Mouse (Mus musculus): ENCODE measurements around the gene Gm20388. TPM values are rescaled to one million over a fixed set of nuclear protein-coding genes. Genes with fewer than 3 reads are reported as not detected.

The Gm20388 gene
- polyA plus RNA-seq, 1 experiment from 2014 or later = 3.6 TPM

DNA sequence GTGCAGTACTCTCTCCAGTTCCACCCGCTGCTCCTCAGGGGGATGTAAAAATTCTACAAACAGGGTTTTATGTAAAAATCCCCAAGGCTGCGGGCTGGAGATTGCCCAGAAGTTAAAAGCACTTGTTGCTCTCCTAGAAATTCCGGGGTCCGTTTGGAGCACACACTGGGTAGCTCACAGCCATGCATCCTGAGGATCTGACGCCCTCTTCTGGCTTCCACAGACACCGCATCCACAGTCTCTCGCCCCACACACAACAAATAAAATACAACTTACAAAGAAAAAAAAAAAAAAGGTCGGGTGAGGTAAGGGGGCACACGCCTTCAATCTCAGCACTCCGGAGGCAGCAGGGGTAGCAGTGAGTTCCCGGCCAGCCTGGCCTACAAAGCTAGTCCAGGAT lies 1897.4 kb downstream of the Gm20388 start:
- Histone ChIP-seq H3K36me3 (replicated peaks) (peaks cover 90% of the 10 kb centered on the region), H3K4me1 (no peaks in the 10 kb centered on the region), H3K27ac (replicated peaks) (no peak overlapping the region), H3K27me3 (replicated peaks; ENCODE audit: low read depth, poor library complexity, severe bottlenecking) (no peaks in the 10 kb centered on the region), H3K9me3 (no peaks in the 10 kb centered on the region), H3K4me3 (no peak overlapping the region)
- DNase-seq (ENCODE audit: low spot score) = no peak
- 78% methylated on average over 11 of the region's 11 CpGs for WGBS

DNA sequence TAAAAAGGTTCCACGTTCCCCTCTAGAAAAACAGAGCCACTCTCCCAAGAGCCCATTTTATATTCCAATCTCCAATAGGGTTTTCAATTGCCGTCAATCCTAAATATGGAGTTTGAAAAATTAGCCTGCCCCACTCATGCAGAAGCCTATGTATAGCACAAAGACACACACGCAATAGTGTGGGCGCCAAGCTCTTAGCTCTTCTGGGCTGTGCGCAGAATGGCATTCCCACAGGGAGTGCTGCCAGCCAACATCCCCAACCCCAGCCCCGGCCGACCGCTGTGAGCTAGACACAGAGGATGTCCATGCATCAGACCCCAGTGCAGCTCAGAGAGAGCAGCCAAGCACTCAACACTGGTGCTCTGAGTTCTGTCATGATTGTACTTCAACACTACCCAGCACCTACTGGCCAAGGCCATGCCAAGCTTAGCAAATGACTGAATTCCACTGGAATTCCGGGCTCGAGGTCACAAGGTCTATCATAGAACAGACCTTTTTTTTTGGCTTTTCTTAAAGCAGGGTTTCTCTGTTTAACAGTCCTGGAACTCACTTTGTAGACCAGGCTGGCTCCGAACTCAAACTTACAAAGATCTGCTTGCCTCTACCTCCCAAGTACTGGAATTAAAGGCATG lies 1899.0 kb downstream of the Gm20388 start:
- DNase-seq (ENCODE audit: low spot score) = no peak
- H3K27ac ChIP-seq (replicated peaks) = no peak overlapping the region
- WGBS = 93% methylated on average over 11 of the region's 11 CpGs
- H3K36me3 ChIP-seq (replicated peaks) = peaks cover 91% of the 10 kb centered on the region
- H3K9me3 ChIP-seq = no peaks in the 10 kb centered on the region
- H3K4me3 ChIP-seq = no peak overlapping the region
- H3K4me1 ChIP-seq = no peaks in the 10 kb centered on the region
- no peaks in the 10 kb centered on the region for H3K27me3 ChIP-seq (replicated peaks; ENCODE audit: low read depth, poor library complexity, severe bottlenecking)

DNA sequence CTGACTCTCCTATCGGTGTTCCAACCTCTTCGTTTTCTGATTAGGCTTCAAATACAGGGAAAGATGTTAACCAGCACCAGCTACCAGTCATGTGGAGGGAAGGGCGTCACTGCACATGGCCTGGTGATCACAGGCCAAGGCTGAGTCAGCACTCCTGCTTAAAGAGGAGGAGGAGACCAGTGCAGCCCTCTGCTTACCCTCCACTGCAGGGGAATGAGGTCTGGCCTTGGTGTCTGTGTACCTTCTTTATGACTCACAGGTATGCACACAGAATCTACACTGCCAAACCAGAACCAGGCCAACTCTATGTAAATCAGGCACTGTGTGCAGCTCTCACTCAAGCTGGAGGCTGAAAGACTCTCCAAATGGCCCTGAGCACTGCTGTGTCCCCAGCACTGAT lies 1900.9 kb downstream of the Gm20388 start:
- Histone ChIP-seq H3K4me1 (no peaks in the 10 kb centered on the region), H3K9me3 (no peaks in the 10 kb centered on the region), H3K27ac (replicated peaks) (no peak overlapping the region), H3K36me3 (replicated peaks) (peaks cover 91% of the 10 kb centered on the region), H3K27me3 (replicated peaks; ENCODE audit: low read depth, poor library complexity, severe bottlenecking) (no peaks in the 10 kb centered on the region), H3K4me3 (no peak overlapping the region)
- 95% methylated on average over 3 of the region's 3 CpGs for WGBS
- DNase-seq (ENCODE audit: low spot score) = no peak

DNA sequence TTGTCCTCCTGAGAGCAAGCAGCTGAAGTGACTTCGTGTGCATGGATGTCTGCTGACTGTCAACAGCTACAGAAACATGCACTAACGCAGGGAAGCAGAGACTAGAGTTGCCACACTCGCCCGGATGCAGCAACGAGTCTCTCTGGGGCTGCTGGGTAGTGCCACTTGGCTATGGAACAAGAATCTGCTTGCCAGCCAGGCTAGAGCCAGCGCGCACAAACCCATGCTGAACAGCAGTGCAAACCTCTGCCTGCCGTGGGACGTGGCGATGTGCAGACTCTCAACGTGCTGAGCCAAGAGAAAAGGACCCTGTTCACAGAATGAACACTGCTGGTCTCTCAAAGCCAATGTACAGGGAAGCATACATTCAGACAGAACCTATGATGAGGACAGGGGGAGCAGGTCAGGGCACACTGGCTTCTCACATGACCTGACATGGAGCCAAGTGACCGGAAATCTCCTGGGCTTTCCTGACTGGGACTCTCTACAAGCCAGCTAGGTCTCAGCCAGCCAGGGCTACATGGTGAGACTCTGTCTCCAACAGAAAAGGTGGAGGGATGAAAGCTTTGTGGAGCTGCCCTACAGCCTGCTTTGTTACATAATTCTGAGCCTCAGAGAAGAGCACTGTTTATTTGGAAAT lies 1901.4 kb downstream of the Gm20388 start:
- Histone ChIP-seq H3K36me3 (replicated peaks) (peaks cover 93% of the 10 kb centered on the region), H3K27me3 (replicated peaks; ENCODE audit: low read depth, poor library complexity, severe bottlenecking) (no peaks in the 10 kb centered on the region), H3K9me3 (no peaks in the 10 kb centered on the region), H3K4me1 (no peaks in the 10 kb centered on the region), H3K4me3 (no peak overlapping the region), H3K27ac (replicated peaks) (no peak overlapping the region)
- DNase-seq (ENCODE audit: low spot score) = no peak
- 92% methylated on average over 12 of the region's 12 CpGs for WGBS

DNA sequence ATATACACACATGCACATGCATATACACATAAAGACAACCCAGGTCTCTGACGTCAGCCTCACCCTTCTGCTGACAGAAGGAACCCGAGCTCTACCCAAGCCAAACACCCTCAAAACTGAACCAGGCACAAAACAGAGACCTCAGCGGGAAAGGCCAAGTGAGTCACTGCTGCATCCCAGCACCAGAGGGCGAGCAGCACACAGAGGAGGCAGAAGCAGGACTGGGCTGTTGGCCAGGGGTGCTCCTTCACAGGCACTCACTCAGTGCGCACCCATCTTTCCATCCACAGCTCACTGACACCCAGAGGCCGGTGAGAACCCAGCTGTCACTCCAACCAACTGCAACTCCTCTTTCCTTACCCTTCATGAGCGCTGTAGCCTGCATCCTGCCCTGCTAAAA lies 1907.6 kb downstream of the Gm20388 start:
- Histone ChIP-seq H3K4me1 (no peaks in the 10 kb centered on the region), H3K36me3 (replicated peaks) (peaks cover 78% of the 10 kb centered on the region), H3K27ac (replicated peaks) (no peak overlapping the region), H3K27me3 (replicated peaks; ENCODE audit: low read depth, poor library complexity, severe bottlenecking) (no peaks in the 10 kb centered on the region), H3K9me3 (no peaks in the 10 kb centered on the region), H3K4me3 (no peak overlapping the region)
- no peak for DNase-seq (ENCODE audit: low spot score)
- 79% methylated on average over 7 of the region's 7 CpGs for WGBS

DNA sequence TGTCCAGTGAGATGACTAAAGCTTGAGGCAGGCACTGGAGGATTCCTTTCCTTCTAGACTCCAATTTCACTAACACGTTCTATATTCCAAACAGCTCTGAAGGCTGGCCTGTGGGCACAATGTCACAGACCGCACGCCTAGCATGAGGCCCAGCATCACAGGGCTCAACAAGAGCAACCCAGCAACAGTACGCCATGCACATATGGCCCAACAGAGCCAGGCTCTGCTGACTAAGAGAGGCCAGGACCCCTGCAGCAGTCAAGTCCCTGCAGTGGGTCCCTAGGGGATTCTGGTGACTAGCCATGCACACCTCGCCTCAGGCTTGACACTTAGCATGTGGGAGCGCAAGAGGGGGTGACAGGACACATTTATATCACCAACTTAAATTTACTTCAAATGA lies 1910.2 kb downstream of the Gm20388 start:
- H3K4me1 ChIP-seq = no peaks in the 10 kb centered on the region
- 91% methylated on average over 6 of the region's 6 CpGs for WGBS

DNA sequence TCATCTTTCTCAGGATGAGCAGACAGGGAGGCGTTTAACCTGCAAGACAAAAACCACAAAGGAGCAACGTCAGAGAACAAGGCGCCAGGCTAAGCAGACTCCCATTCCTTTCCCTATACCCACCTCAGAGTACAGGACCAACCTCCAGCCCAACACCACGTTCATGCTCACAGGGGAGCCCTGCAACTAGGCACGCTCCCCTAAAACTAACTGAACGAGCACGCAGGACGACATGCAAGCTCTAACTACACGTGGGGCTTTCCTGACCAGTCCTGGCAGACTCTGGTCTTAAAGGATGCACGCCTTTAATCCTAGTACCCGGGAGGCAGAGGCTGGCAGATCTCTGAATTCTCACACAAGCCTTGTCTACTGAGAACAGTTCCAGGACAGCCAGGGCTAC lies 1910.7 kb downstream of the Gm20388 start:
- Histone ChIP-seq H3K36me3 (replicated peaks) (peaks cover 47% of the 10 kb centered on the region), H3K9me3 (no peaks in the 10 kb centered on the region), H3K4me1 (no peaks in the 10 kb centered on the region), H3K27ac (replicated peaks) (no peak overlapping the region), H3K27me3 (replicated peaks; ENCODE audit: low read depth, poor library complexity, severe bottlenecking) (no peaks in the 10 kb centered on the region), H3K4me3 (no peak overlapping the region)
- no peak for DNase-seq (ENCODE audit: low spot score)
- 87% methylated on average over 11 of the region's 11 CpGs for WGBS

More for the DNA sequence above, 1910.2 kb downstream of the Gm20388 start:
- H3K4me3 ChIP-seq = no peak overlapping the region
- peaks cover 52% of the 10 kb centered on the region for H3K36me3 ChIP-seq (replicated peaks)
- H3K27ac ChIP-seq (replicated peaks) = no peak overlapping the region
- H3K27me3 ChIP-seq (replicated peaks; ENCODE audit: low read depth, poor library complexity, severe bottlenecking) = no peaks in the 10 kb centered on the region
- DNase-seq (ENCODE audit: low spot score) = no peak
- H3K9me3 ChIP-seq = no peaks in the 10 kb centered on the region

DNA sequence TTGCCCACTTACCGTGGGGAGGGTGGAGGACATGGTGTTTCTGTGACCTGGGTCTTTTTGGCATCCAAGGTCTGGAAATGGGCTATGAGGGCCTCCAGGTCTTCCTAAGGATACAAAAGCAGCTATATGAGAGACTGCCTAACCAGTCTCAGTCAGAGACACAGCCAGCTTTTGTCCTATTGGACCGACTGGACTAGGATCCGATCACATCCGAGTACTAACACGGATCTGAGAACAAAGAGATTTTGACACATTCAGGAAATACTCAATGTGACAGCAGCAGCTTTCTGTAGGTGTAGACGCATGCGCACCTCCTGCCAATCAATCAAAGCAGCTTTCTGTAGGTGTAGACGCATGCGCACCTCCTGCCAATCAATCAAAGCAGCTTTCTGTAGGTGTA lies 1911.1 kb downstream of the Gm20388 start:
- DNase-seq (ENCODE audit: low spot score) = no peak
- H3K27ac ChIP-seq (replicated peaks) = no peak overlapping the region
- 94% methylated on average over 9 of the region's 9 CpGs for WGBS
- H3K36me3 ChIP-seq (replicated peaks) = peaks cover 42% of the 10 kb centered on the region
- H3K4me1 ChIP-seq = no peaks in the 10 kb centered on the region
- no peaks in the 10 kb centered on the region for H3K27me3 ChIP-seq (replicated peaks; ENCODE audit: low read depth, poor library complexity, severe bottlenecking)
- no peaks in the 10 kb centered on the region for H3K9me3 ChIP-seq
- no peak overlapping the region for H3K4me3 ChIP-seq

DNA sequence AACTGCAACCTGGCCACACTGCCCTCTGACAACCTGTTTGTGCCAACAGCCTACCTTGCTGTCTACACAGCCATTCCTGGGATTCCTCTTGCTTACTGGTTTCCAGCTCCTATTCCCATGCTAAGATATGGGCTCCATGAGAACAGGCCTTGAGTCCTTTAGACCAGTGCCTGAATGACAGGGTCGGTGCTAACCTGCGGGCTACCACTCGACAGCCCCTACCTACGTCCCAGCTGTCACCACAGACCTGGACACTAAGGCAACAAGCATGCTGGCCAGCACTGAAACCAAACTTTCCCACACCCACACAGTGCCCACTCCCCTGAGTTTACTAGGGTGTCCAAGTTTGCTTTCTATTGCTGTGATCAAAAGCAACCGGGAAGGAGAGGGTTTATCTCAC lies 1917.1 kb downstream of the Gm20388 start:
- H3K4me1 ChIP-seq = peaks cover 20% of the 10 kb centered on the region
- no peaks in the 10 kb centered on the region for H3K9me3 ChIP-seq
- peak overlapping the region; percentile 98; the same call in 1 of the 2 replicates for H3K4me3 ChIP-seq
- peaks cover 5% of the 10 kb centered on the region for H3K36me3 ChIP-seq (replicated peaks)
- 96% methylated on average over 5 of the region's 5 CpGs for WGBS
- no peak for DNase-seq (ENCODE audit: low spot score)
- no peaks in the 10 kb centered on the region for H3K27me3 ChIP-seq (replicated peaks; ENCODE audit: low read depth, poor library complexity, severe bottlenecking)
- H3K27ac ChIP-seq (replicated peaks) = no peak overlapping the region

DNA sequence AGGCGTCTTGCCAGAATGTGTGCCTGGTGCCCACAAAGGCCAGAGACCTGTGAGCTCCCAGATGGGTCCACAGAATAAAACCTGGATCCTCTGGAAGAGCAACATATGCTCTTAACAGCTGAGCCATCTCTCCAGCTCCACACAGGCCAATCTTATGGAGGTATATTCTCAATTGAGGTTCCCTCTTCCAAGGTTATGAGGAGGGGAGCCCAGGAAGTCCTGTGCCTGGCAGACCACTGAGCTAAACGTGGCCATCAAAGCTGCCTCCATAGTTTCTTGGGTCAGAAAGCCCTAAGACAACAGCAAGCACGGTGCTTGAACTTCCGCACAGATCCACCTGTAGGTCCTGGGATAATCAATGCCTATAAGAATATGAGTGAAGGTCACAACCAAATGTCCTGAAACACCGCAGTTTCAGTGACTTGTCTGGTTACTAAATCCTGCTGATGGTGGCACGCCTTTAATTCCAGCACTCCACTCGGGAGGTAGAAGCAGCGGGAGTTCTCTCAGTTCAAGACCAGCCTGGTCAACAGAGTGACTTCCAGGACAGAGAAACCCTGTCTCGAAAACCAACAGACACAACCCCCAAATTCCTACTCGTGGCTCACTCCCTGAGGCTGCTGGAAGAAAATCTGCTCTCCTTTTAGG lies 1917.9 kb downstream of the Gm20388 start:
- peak overlapping the region; percentile 98 for H3K4me3 ChIP-seq
- H3K27ac ChIP-seq (replicated peaks) = peak overlapping the region; percentile 88
- peaks cover 5% of the 10 kb centered on the region for H3K36me3 ChIP-seq (replicated peaks)
- H3K27me3 ChIP-seq (replicated peaks; ENCODE audit: low read depth, poor library complexity, severe bottlenecking) = no peaks in the 10 kb centered on the region
- H3K9me3 ChIP-seq = no peaks in the 10 kb centered on the region
- WGBS = 37% methylated on average over 10 of the region's 10 CpGs
- DNase-seq (ENCODE audit: low spot score) = no peak
- peaks cover 20% of the 10 kb centered on the region for H3K4me1 ChIP-seq

DNA sequence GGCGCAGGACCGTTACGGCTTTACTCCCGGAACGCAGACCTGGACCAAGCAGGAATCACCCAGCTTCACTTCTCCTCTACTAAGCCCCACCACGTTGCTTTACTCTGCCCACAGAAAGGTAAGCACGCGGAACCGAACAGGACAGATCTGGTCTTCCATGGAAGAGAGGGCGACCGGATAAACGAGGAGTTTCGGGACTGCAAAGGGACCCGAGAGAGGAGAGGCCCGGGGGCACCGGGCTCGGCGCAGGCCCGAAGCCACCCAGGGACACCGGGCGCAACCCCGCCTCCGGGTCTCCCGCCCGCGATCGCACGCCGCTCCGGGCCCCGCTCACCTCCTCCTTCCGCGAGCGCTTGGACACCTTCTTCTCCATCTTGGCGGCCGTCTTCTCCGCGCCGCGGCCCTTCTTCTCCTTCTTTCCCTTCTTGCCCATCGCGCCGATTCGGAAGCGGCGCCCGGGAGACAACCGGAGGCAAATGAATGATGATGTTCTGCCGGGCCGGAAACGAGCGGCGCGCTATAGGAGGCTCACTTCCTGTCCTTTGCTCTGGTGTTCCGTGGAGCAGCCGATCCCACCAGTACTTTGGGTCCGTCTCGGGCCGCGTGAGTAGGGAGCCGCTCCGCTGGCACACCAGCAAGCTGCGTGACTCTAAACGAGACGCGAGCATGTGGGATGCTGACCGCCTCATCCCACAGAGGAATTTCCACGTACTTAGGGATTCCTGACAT lies 1918.6 kb downstream of the Gm20388 start, which contains the start of gene Klhdc4:
Klhdc4 (minus strand) TSS at position 522 of the 729 bp plus-strand sequence.
- H3K27me3 ChIP-seq (replicated peaks; ENCODE audit: low read depth, poor library complexity, severe bottlenecking) = no peaks in the 10 kb centered on the region
- WGBS = 1% methylated on average over 68 of the region's 68 CpGs
- H3K9me3 ChIP-seq = no peaks in the 10 kb centered on the region
- peaks cover 5% of the 10 kb centered on the region for H3K36me3 ChIP-seq (replicated peaks)
- peaks cover 20% of the 10 kb centered on the region for H3K4me1 ChIP-seq
- DNase-seq (ENCODE audit: low spot score) = peak; percentile 90
- H3K27ac ChIP-seq (replicated peaks) = peak within 1 kb of the TSS; percentile 88
- H3K4me3 ChIP-seq = peak within 1 kb of the TSS; percentile 98

DNA sequence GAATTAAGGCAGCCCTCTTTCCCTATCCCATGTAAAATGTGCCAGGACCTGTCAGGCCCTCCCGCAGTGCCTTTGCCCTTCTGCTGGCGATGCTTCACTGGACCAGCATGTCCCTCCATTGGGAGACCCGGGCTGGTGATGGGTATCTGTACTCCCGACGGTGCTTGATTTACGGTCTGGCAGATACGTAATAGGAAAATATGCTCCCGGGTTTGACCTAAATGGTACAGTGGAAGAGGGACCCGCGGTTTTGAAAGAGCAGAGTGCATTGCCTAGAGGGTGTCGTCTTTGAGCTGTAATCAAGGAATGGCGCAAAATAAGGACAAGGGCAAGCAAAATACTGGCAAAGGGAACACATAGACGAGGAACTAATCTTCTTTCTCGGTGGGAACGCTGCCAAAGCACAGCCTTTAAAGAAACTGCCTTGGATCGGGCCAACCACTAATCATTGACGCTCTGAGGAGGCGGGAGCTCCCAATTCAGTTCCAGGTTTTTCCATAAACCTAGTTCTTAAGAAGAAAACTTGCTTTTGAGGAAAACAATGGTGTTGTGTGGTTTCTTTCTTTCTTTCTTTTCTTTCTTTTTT lies 1919.2 kb downstream of the Gm20388 start:
- no peak for DNase-seq (ENCODE audit: low spot score)
- Histone ChIP-seq H3K27me3 (replicated peaks; ENCODE audit: low read depth, poor library complexity, severe bottlenecking) (no peaks in the 10 kb centered on the region), H3K27ac (replicated peaks) (peak overlapping the region; percentile 88), H3K4me3 (peak overlapping the region; percentile 98), H3K9me3 (no peaks in the 10 kb centered on the region), H3K36me3 (replicated peaks) (peaks cover 5% of the 10 kb centered on the region), H3K4me1 (peaks cover 20% of the 10 kb centered on the region)
- 20% methylated on average over 18 of the region's 18 CpGs for WGBS

Measured in embryonic facial prominence, embryonic 10.5 days (tissue).